1 mouse cellular context compared by ENCODE assay signal in genomic region chr17:64229225-64229976, GRCm38 (mm10).
TF ChIP-seq lines count a peak whose summit lies in the region.

No protein-coding gene starts in this region.

TF ChIP-seq in CH12.LX, 34 proteins besides CTCF, POLR2A, EP300 and RAD21 (continued from another document):
- TF ChIP-seq CHD2 (IDR thresholded peaks at IDR 0.05; ENCODE audit: low read length): 0 out of 2 replicates have a peak, but pooled peaks have one; percentile 37
- no peak for TF ChIP-seq E2F4 (IDR thresholded peaks at IDR 0.05; ENCODE audit: insufficient replicate concordance, low read depth, low read length)
- TF ChIP-seq MXI1 (IDR thresholded peaks at IDR 0.05; ENCODE audit: low read depth, low read length): no peak
- TF ChIP-seq SMC3 (IDR thresholded peaks at IDR 0.05; ENCODE audit: low read depth, low read length): no peak
- TF ChIP-seq MYC (IDR thresholded peaks at IDR 0.05; ENCODE audit: low read depth, low read length): 0 out of 2 replicates have a peak, but pooled peaks have one; percentile 19
- no peak for TF ChIP-seq ZMIZ1 (IDR thresholded peaks at IDR 0.05; ENCODE audit: low read depth, low read length)
- TF ChIP-seq UBTF (IDR thresholded peaks at IDR 0.05; ENCODE audit: low read depth, low read length): no peak
- TF ChIP-seq PAX5 (IDR thresholded peaks at IDR 0.05; ENCODE audit: low read length): no peak
- no peak for TF ChIP-seq NELFE (IDR thresholded peaks at IDR 0.05; ENCODE audit: low read depth, low read length)
- TF ChIP-seq CHD1 (IDR thresholded peaks at IDR 0.05; ENCODE audit: low read depth, low read length): no peak
- TF ChIP-seq ZKSCAN1 (IDR thresholded peaks at IDR 0.05; ENCODE audit: borderline replicate concordance, low read depth, low read length): no peak
- TF ChIP-seq NRF1 (IDR thresholded peaks at IDR 0.05; ENCODE audit: low read depth, low read length): no peak
